24 mouse cellular contexts compared by ENCODE assay signal in the genomic region with DNA sequence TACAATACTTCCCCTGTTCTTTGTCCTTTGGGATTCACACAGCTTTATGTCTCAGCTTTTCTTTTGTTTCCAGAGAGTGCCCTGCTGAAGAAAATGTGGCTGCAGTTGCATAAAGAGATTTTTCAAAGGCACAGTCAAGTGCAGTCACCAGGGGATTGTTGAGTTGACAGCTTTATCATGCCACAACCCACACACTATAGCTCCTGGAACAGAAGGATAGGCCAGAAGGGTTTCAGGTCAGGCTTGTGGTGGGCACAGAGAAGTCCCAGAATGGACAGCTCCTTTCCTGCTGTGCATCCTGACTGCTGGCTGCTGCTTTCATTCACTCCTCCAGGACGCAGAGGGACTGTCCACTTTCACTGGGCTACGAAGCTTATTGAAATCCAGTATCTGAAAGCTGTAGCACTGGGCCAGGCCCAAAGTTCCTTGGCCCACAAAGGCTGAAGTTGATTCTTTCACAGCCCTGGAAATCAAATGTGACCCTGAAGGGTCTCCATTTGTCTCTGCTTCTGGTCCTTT.
DNase-seq lines count a peak whose midpoint lies in the region; ATAC-seq and TF ChIP-seq lines count a peak whose summit lies in the region.
"Had no signal": no experiment of that assay in that cellular context is flagged by ENCODE, and none has a peak within 500 bp of the region (broad histone marks: within the 10 kb centered on the region; RNA-seq: fewer than 3 reads in every experiment).

No protein-coding gene starts in this region.

- peak; percentile 24 for DNase-seq in hindbrain, embryonic 11.5 days (ENCODE audit: low spot score)
- no peak for DNase-seq in hindbrain, embryonic 14.5 days (ENCODE audit: low spot score)
- DNase-seq in lung, embryonic 14.5 days = peak; percentile 5
- no peak for DNase-seq in lung, postnatal 0 days (ENCODE audit: low spot score)
- DNase-seq: adrenal gland, adult 8-10 months; B cell, adult 2 months; cerebellum, adult 11-12 months; cerebellum, postnatal 10 days; gastrocnemius, postnatal 10 days; heart, postnatal 4 days; right cerebral cortex, postnatal 25 days; spleen, adult 18-20 months had no signal

- H3K27me3 ChIP-seq in hindbrain, embryonic 11.5 days (ENCODE audit: control insufficient read depth, insufficient read depth, low read length) = 0 out of 2 replicates have a peak, but pooled peaks cover 3% of the 10 kb centered on the region
- no peaks in the 10 kb centered on the region for H3K27me3 ChIP-seq in hindbrain, embryonic 14.5 days (ENCODE audit: control insufficient read depth, insufficient read depth, low read length)
- no peaks in the 10 kb centered on the region for H3K27me3 ChIP-seq in lung, embryonic 14.5 days (ENCODE audit: insufficient read depth, low read length)
- H3K27me3 ChIP-seq in lung, postnatal 0 days (replicated peaks; ENCODE audit: insufficient read depth, low read length) = no peaks in the 10 kb centered on the region
- 0 out of 2 replicates have a peak, but pooled peaks cover 4% of the 10 kb centered on the region for H3K27me3 ChIP-seq in midbrain, embryonic 13.5 days
- no peaks in the 10 kb centered on the region for H3K27me3 ChIP-seq in midbrain, embryonic 15.5 days (replicated peaks)
- 0 out of 2 replicates have a peak, but pooled peaks cover 8% of the 10 kb centered on the region for H3K27me3 ChIP-seq in hindbrain, embryonic 13.5 days
- no peaks in the 10 kb centered on the region for H3K27me3 ChIP-seq in forebrain, embryonic 13.5 days
- H3K27me3 ChIP-seq: CH12.LX; embryonic facial prominence, embryonic 15.5 days; intestine, embryonic 15.5 days had no signal

- no peaks in the 10 kb centered on the region for H3K9me3 ChIP-seq in hindbrain, embryonic 11.5 days (ENCODE audit: control insufficient read depth, low read length)
- no peaks in the 10 kb centered on the region for H3K9me3 ChIP-seq in hindbrain, embryonic 14.5 days (ENCODE audit: control insufficient read depth, low read length)
- no peaks in the 10 kb centered on the region for H3K9me3 ChIP-seq in lung, embryonic 14.5 days (ENCODE audit: low read depth, low read length)
- no peaks in the 10 kb centered on the region for H3K9me3 ChIP-seq in lung, postnatal 0 days (ENCODE audit: low read length)
- no peaks in the 10 kb centered on the region for H3K9me3 ChIP-seq in midbrain, embryonic 13.5 days
- H3K9me3 ChIP-seq in midbrain, embryonic 15.5 days = no peaks in the 10 kb centered on the region
- no peaks in the 10 kb centered on the region for H3K9me3 ChIP-seq in hindbrain, embryonic 13.5 days
- no peaks in the 10 kb centered on the region for H3K9me3 ChIP-seq in forebrain, embryonic 13.5 days (replicated peaks)
- H3K9me3 ChIP-seq: embryonic facial prominence, embryonic 15.5 days; heart, embryonic 10.5 days; intestine, embryonic 15.5 days; limb, embryonic 12.5 days had no signal

- WGBS in hindbrain, embryonic 11.5 days = 20% methylated on average over 2 of the region's 2 CpGs
- 15% methylated on average over 2 of the region's 2 CpGs for WGBS in hindbrain, embryonic 14.5 days
- 51% methylated on average over 2 of the region's 2 CpGs for WGBS in lung, embryonic 14.5 days
- 45% methylated on average over 2 of the region's 2 CpGs for WGBS in lung, postnatal 0 days
- WGBS in midbrain, embryonic 13.5 days = 47% methylated on average over 2 of the region's 2 CpGs
- WGBS in midbrain, embryonic 15.5 days = 40% methylated on average over 2 of the region's 2 CpGs
- WGBS in hindbrain, embryonic 13.5 days = 13% methylated on average over 2 of the region's 2 CpGs
- WGBS in forebrain, embryonic 13.5 days = 41% methylated on average over 2 of the region's 2 CpGs

- H3K27ac ChIP-seq in hindbrain, embryonic 11.5 days (ENCODE audit: low read depth, low read length) = peak overlapping the region; percentile 39; the same call in 1 of the 2 replicates
- H3K27ac ChIP-seq in hindbrain, embryonic 14.5 days = no peak overlapping the region
- no peak overlapping the region for H3K27ac ChIP-seq in lung, embryonic 14.5 days (ENCODE audit: low read depth)
- no peak overlapping the region for H3K27ac ChIP-seq in lung, postnatal 0 days (ENCODE audit: low read length)
- peak overlapping the region; percentile 26; the same call in 1 of the 2 replicates for H3K27ac ChIP-seq in midbrain, embryonic 13.5 days
- H3K27ac ChIP-seq in midbrain, embryonic 15.5 days = no peak overlapping the region
- H3K27ac ChIP-seq in hindbrain, embryonic 13.5 days = peak overlapping the region; percentile 41; the same call in 1 of the 2 replicates
- no peak overlapping the region for H3K27ac ChIP-seq in forebrain, embryonic 13.5 days
- H3K27ac ChIP-seq: embryonic facial prominence, embryonic 15.5 days; heart, embryonic 10.5 days; intestine, embryonic 15.5 days; limb, embryonic 12.5 days had no signal

- peak; percentile 62 for ATAC-seq in hindbrain, embryonic 11.5 days (ENCODE audit: low FRiP score)
- ATAC-seq in hindbrain, embryonic 14.5 days (ENCODE audit: low FRiP score) = no peak
- ATAC-seq in lung, embryonic 14.5 days (ENCODE audit: insufficient read depth) = no peak
- no peak for ATAC-seq in lung, postnatal 0 days
- no peak for ATAC-seq in midbrain, embryonic 13.5 days
- ATAC-seq in midbrain, embryonic 15.5 days (replicated peaks) = no peak
- no peak for ATAC-seq in hindbrain, embryonic 13.5 days (ENCODE audit: low FRiP score)
- ATAC-seq in forebrain, embryonic 13.5 days = no peak
- ATAC-seq: forebrain, embryonic 16.5 days; intestine, embryonic 15.5 days had no signal

- H3K4me2 ChIP-seq in hindbrain, embryonic 11.5 days (replicated peaks; ENCODE audit: low read depth, low read length) = no peak overlapping the region
- no peak overlapping the region for H3K4me2 ChIP-seq in hindbrain, embryonic 14.5 days (replicated peaks)
- no peak overlapping the region for H3K4me2 ChIP-seq in lung, embryonic 14.5 days
- no peak overlapping the region for H3K4me2 ChIP-seq in lung, postnatal 0 days (replicated peaks; ENCODE audit: low read depth, low read length)
- H3K4me2 ChIP-seq in midbrain, embryonic 13.5 days (replicated peaks) = no peak overlapping the region
- H3K4me2 ChIP-seq in midbrain, embryonic 15.5 days = no peak overlapping the region
- no peak overlapping the region for H3K4me2 ChIP-seq in hindbrain, embryonic 13.5 days
- no peak overlapping the region for H3K4me2 ChIP-seq in forebrain, embryonic 13.5 days
- H3K4me2 ChIP-seq: embryonic facial prominence, embryonic 15.5 days; intestine, embryonic 15.5 days; limb, embryonic 12.5 days; liver, embryonic 11.5 days had no signal

- peaks cover 2% of the 10 kb centered on the region; the same call in 1 of the 2 replicates for H3K4me1 ChIP-seq in hindbrain, embryonic 11.5 days (replicated peaks; ENCODE audit: control insufficient read depth, insufficient read depth, low read length)
- H3K4me1 ChIP-seq in hindbrain, embryonic 14.5 days (replicated peaks; ENCODE audit: control insufficient read depth, insufficient read depth, low read length) = 0 out of 2 replicates have a peak, but pooled peaks cover 9% of the 10 kb centered on the region
- H3K4me1 ChIP-seq in lung, embryonic 14.5 days (ENCODE audit: insufficient read depth) = no peaks in the 10 kb centered on the region
- no peaks in the 10 kb centered on the region for H3K4me1 ChIP-seq in lung, postnatal 0 days (ENCODE audit: insufficient read depth, low read depth, low read length)
- peaks cover 19% of the 10 kb centered on the region for H3K4me1 ChIP-seq in midbrain, embryonic 13.5 days (replicated peaks)
- H3K4me1 ChIP-seq in midbrain, embryonic 15.5 days = peaks cover 9% of the 10 kb centered on the region
- H3K4me1 ChIP-seq in hindbrain, embryonic 13.5 days (replicated peaks) = peaks cover 28% of the 10 kb centered on the region
- peaks cover 12% of the 10 kb centered on the region; the same call in 1 of the 2 replicates for H3K4me1 ChIP-seq in forebrain, embryonic 13.5 days
- H3K4me1 ChIP-seq: embryonic facial prominence, embryonic 15.5 days; heart, embryonic 10.5 days; intestine, embryonic 15.5 days had no signal

- no peak overlapping the region for H3K4me3 ChIP-seq in hindbrain, embryonic 11.5 days (ENCODE audit: low read depth, low read length)
- no peak overlapping the region for H3K4me3 ChIP-seq in hindbrain, embryonic 14.5 days (replicated peaks; ENCODE audit: low read length)
- H3K4me3 ChIP-seq in lung, embryonic 14.5 days (ENCODE audit: low read depth, low read length) = no peak overlapping the region
- no peak overlapping the region for H3K4me3 ChIP-seq in lung, postnatal 0 days (ENCODE audit: low read depth, low read length)
- no peak overlapping the region for H3K4me3 ChIP-seq in midbrain, embryonic 13.5 days (replicated peaks)
- no peak overlapping the region for H3K4me3 ChIP-seq in midbrain, embryonic 15.5 days
- no peak overlapping the region for H3K4me3 ChIP-seq in hindbrain, embryonic 13.5 days
- H3K4me3 ChIP-seq in forebrain, embryonic 13.5 days = no peak overlapping the region
- H3K4me3 ChIP-seq: embryonic facial prominence, embryonic 15.5 days; heart, embryonic 10.5 days; intestine, embryonic 15.5 days; limb, embryonic 12.5 days had no signal

- TF ChIP-seq EP300 in lung, postnatal 0 days (IDR thresholded peaks at IDR 0.05) = no peak

- no peak overlapping the region for H3K9ac ChIP-seq in hindbrain, embryonic 11.5 days (ENCODE audit: low read depth, low read length)
- H3K9ac ChIP-seq in hindbrain, embryonic 14.5 days = no peak overlapping the region
- H3K9ac ChIP-seq in lung, embryonic 14.5 days = no peak overlapping the region
- H3K9ac ChIP-seq in lung, postnatal 0 days (replicated peaks; ENCODE audit: low read depth) = no peak overlapping the region
- H3K9ac ChIP-seq in midbrain, embryonic 13.5 days (replicated peaks) = no peak overlapping the region
- no peak overlapping the region for H3K9ac ChIP-seq in midbrain, embryonic 15.5 days
- H3K9ac ChIP-seq in hindbrain, embryonic 13.5 days = no peak overlapping the region
- no peak overlapping the region for H3K9ac ChIP-seq in forebrain, embryonic 13.5 days
- H3K9ac ChIP-seq: embryonic facial prominence, embryonic 15.5 days; intestine, embryonic 15.5 days; limb, embryonic 12.5 days had no signal

- TF ChIP-seq CTCF in lung, embryonic 14.5 days (IDR thresholded peaks at IDR 0.05; ENCODE audit: low read depth) = no peak
- no peak for TF ChIP-seq CTCF in lung, postnatal 0 days (IDR thresholded peaks at IDR 0.05)

- H3K36me3 ChIP-seq in hindbrain, embryonic 11.5 days (ENCODE audit: control insufficient read depth, insufficient read depth, low read length) = no peaks in the 10 kb centered on the region
- H3K36me3 ChIP-seq in hindbrain, embryonic 14.5 days (replicated peaks; ENCODE audit: control insufficient read depth, insufficient read depth) = no peaks in the 10 kb centered on the region
- no peaks in the 10 kb centered on the region for H3K36me3 ChIP-seq in lung, embryonic 14.5 days (ENCODE audit: insufficient read depth)
- no peaks in the 10 kb centered on the region for H3K36me3 ChIP-seq in lung, postnatal 0 days (ENCODE audit: insufficient read depth, low read length)
- H3K36me3 ChIP-seq in midbrain, embryonic 13.5 days = no peaks in the 10 kb centered on the region
- H3K36me3 ChIP-seq in midbrain, embryonic 15.5 days (replicated peaks) = no peaks in the 10 kb centered on the region
- H3K36me3 ChIP-seq in hindbrain, embryonic 13.5 days = no peaks in the 10 kb centered on the region
- no peaks in the 10 kb centered on the region for H3K36me3 ChIP-seq in forebrain, embryonic 13.5 days (ENCODE audit: poor library complexity, severe bottlenecking)
- H3K36me3 ChIP-seq: embryonic facial prominence, embryonic 15.5 days; G1E; heart, embryonic 10.5 days; intestine, embryonic 15.5 days; limb, embryonic 12.5 days had no signal

Comparison
In these comparisons a context has a peak if more than half of its experiments do, and no peak if none do; other contexts are left out.
1. DNase-seq: peak in hindbrain, embryonic 11.5 days (single experiment) and lung, embryonic 14.5 days (single experiment); none in hindbrain, embryonic 14.5 days (single experiment) and lung, postnatal 0 days (single experiment).
2. H3K27ac ChIP-seq: peak in hindbrain, embryonic 11.5 days (single experiment), midbrain, embryonic 13.5 days (single experiment) and hindbrain, embryonic 13.5 days (single experiment); none in hindbrain, embryonic 14.5 days (single experiment), lung, embryonic 14.5 days (single experiment), lung, postnatal 0 days (single experiment), midbrain, embryonic 15.5 days (single experiment) and forebrain, embryonic 13.5 days (single experiment).